Mouse (Mus musculus) inflammation-experienced regulatory T-cells, adult 16 weeks (primary cell): ENCODE results near the gene Crp. TPM values are rescaled to one million over a fixed set of nuclear protein-coding genes. Genes with fewer than 3 reads are reported as not detected.

Experiments used
- polyA plus RNA-seq: library from polyadenylated mRNA; unstranded; fragments of 100-300 nt; shearing (Covaris generic); gene quantifications from one replicate; pipeline ENCODE4 v1.2.1, GENCODE M21; 2017

Crp gene
- not detected for polyA plus RNA-seq

DNA sequence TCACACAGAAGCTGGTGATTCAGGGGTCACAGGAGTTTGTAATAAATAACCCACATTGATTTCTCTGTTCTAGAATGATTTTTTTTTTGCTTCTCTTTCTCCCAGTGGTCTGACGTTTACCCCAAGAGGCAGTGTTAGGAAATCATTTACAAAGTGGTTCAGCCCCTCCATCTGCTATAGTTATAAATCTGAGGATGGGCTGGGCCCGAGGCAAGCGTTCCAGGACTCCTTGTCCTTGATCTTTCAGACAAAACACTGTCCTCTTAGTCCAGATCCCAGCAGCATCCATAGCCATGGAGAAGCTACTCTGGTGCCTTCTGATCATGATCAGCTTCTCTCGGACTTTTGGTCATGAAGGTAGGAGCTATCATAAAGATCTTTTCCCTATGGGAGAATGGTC lies at the start of gene Crp:
TSS of gene Crp (plus strand) at position 212 of the 400 bp plus-strand sequence.

Other genes with a start within 250 kb of the Crp start
- gene Slamf9, start 222.7 kb upstream of the Crp start, polyA plus RNA-seq: 0.37 TPM
- gene Igsf9, start 216.3 kb upstream of the Crp start, polyA plus RNA-seq: 1.2 TPM
- gene Tagln2, start 198.0 kb upstream of the Crp start, polyA plus RNA-seq: 397 TPM
- gene Cfap45, start 177.3 kb upstream of the Crp start, polyA plus RNA-seq: 0.34 TPM
- gene Vsig8, start 142.1 kb upstream of the Crp start, polyA plus RNA-seq: not detected
- gene Slamf8, start 107.5 kb upstream of the Crp start, polyA plus RNA-seq: 1.4 TPM
- not detected for gene Fcrl6, start 95.5 kb upstream of the Crp start, polyA plus RNA-seq
- 6.7 TPM for gene Dusp23, start 65.1 kb upstream of the Crp start, polyA plus RNA-seq
- not detected for gene Apcs, start 197.0 kb downstream of the Crp start, polyA plus RNA-seq